Mouse (Mus musculus) lung, adult 2 months (tissue): ENCODE data around the gene Polr2a.

ENCODE experiments used
- CTCF ChIP-seq: fragments of 200-500 bp; IDR thresholded peaks from 2 replicates; pipeline ENCODE4 v1.5.1; 2011; ENCODE audit warnings: mild to moderate bottlenecking, low read length, control low read depth; ENCODE audit not compliant: insufficient read depth
- POLR2A ChIP-seq: fragments of 200-500 bp; IDR thresholded peaks from 2 replicates; pipeline ENCODE4 v1.6.1; 2011; ENCODE audit warnings: low read depth, mild to moderate bottlenecking, control low read depth, low read length, borderline replicate concordance; ENCODE audit errors: extremely low read depth

- TF ChIP-seq CTCF (no peak), POLR2A (no peak)
Observed at GRCm38 (mm10) chr11:69715929-69716328, 42.5 kb downstream of the Polr2a start.
